Mouse (Mus musculus): ENCODE measurements around the gene Arhgef2. TPM values are rescaled to one million over a fixed set of nuclear protein-coding genes. Genes with fewer than 3 reads are reported as not detected.
"Not testable (repeated sequence)": the region's sequence is repeated elsewhere in the genome, so short reads cannot be mapped to it uniquely, and the experiment has no call there.

Arhgef2 gene
- 144 and 164 TPM in 2 replicates for total RNA-seq (2017)

- ATAC-seq (ENCODE audit: extremely low read depth, insufficient number of reproducible peaks, low FRiP score, poor library complexity, severe bottlenecking), result not testable (repeated sequence)
Observed at GRCm38 (mm10) chr3:88605666-88606065, at the start of gene Arhgef2. Gene Arhgef2 (plus strand): TSS chr3:88605966.

- no peak for ATAC-seq (ENCODE audit: extremely low read depth, insufficient number of reproducible peaks, low FRiP score, poor library complexity, severe bottlenecking)
Observed at GRCm38 (mm10) chr3:88556616-88557015, 49.1 kb upstream of the Arhgef2 start.

- no peak for ATAC-seq (ENCODE audit: extremely low read depth, insufficient number of reproducible peaks, low FRiP score, poor library complexity, severe bottlenecking)
Observed at GRCm38 (mm10) chr3:88559596-88559995, 46.2 kb upstream of the Arhgef2 start.

- no peak for ATAC-seq (ENCODE audit: extremely low read depth, insufficient number of reproducible peaks, low FRiP score, poor library complexity, severe bottlenecking)
Observed at GRCm38 (mm10) chr3:88561989-88562388, 43.8 kb upstream of the Arhgef2 start.

- ATAC-seq (ENCODE audit: extremely low read depth, insufficient number of reproducible peaks, low FRiP score, poor library complexity, severe bottlenecking), result no peak
Observed at GRCm38 (mm10) chr3:88563442-88563841, 42.3 kb upstream of the Arhgef2 start.

GRCm38 (mm10) chr3:88563966-88564365, 41.8 kb upstream of the Arhgef2 start:
- ATAC-seq (ENCODE audit: extremely low read depth, insufficient number of reproducible peaks, low FRiP score, poor library complexity, severe bottlenecking), result no peak

- ATAC-seq (ENCODE audit: extremely low read depth, insufficient number of reproducible peaks, low FRiP score, poor library complexity, severe bottlenecking), result no peak
Observed at GRCm38 (mm10) chr3:88566116-88566515, 39.6 kb upstream of the Arhgef2 start.

GRCm38 (mm10) chr3:88566536-88567061, 39.2 kb upstream of the Arhgef2 start:
- ATAC-seq (ENCODE audit: extremely low read depth, insufficient number of reproducible peaks, low FRiP score, poor library complexity, severe bottlenecking), result no peak

GRCm38 (mm10) chr3:88567892-88568291, 37.9 kb upstream of the Arhgef2 start:
- no peak for ATAC-seq (ENCODE audit: extremely low read depth, insufficient number of reproducible peaks, low FRiP score, poor library complexity, severe bottlenecking)

- no peak for ATAC-seq (ENCODE audit: extremely low read depth, insufficient number of reproducible peaks, low FRiP score, poor library complexity, severe bottlenecking)
Observed at GRCm38 (mm10) chr3:88568615-88569014, 37.2 kb upstream of the Arhgef2 start.

GRCm38 (mm10) chr3:88569093-88569492, 36.7 kb upstream of the Arhgef2 start:
- ATAC-seq (ENCODE audit: extremely low read depth, insufficient number of reproducible peaks, low FRiP score, poor library complexity, severe bottlenecking), result no peak

- no peak for ATAC-seq (ENCODE audit: extremely low read depth, insufficient number of reproducible peaks, low FRiP score, poor library complexity, severe bottlenecking)
Observed at GRCm38 (mm10) chr3:88569694-88570093, 36.1 kb upstream of the Arhgef2 start.

- no peak for ATAC-seq (ENCODE audit: extremely low read depth, insufficient number of reproducible peaks, low FRiP score, poor library complexity, severe bottlenecking)
Observed at GRCm38 (mm10) chr3:88570341-88570740, 35.4 kb upstream of the Arhgef2 start.

- no peak for ATAC-seq (ENCODE audit: extremely low read depth, insufficient number of reproducible peaks, low FRiP score, poor library complexity, severe bottlenecking)
Observed at GRCm38 (mm10) chr3:88571856-88572255, 33.9 kb upstream of the Arhgef2 start.

- no peak for ATAC-seq (ENCODE audit: extremely low read depth, insufficient number of reproducible peaks, low FRiP score, poor library complexity, severe bottlenecking)
Observed at GRCm38 (mm10) chr3:88572835-88573234, 32.9 kb upstream of the Arhgef2 start.

- ATAC-seq (ENCODE audit: extremely low read depth, insufficient number of reproducible peaks, low FRiP score, poor library complexity, severe bottlenecking), result no peak
Observed at GRCm38 (mm10) chr3:88573810-88574209, 32.0 kb upstream of the Arhgef2 start.

GRCm38 (mm10) chr3:88575540-88575939, 30.2 kb upstream of the Arhgef2 start, which contains the start of gene Ssr2:
Gene Ssr2 (plus strand): TSS chr3:88575876.
- no peak for ATAC-seq (ENCODE audit: extremely low read depth, insufficient number of reproducible peaks, low FRiP score, poor library complexity, severe bottlenecking)

GRCm38 (mm10) chr3:88577846-88578245, 27.9 kb upstream of the Arhgef2 start:
- ATAC-seq (ENCODE audit: extremely low read depth, insufficient number of reproducible peaks, low FRiP score, poor library complexity, severe bottlenecking), result not testable (repeated sequence)

GRCm38 (mm10) chr3:88578498-88579424, 27.0 kb upstream of the Arhgef2 start:
- no peak for ATAC-seq (ENCODE audit: extremely low read depth, insufficient number of reproducible peaks, low FRiP score, poor library complexity, severe bottlenecking)

GRCm38 (mm10) chr3:88579454-88580117, 26.2 kb upstream of the Arhgef2 start:
- peak; percentile 98 for ATAC-seq (ENCODE audit: extremely low read depth, insufficient number of reproducible peaks, low FRiP score, poor library complexity, severe bottlenecking)

Measured in neutrophil, adult 5-6 weeks (primary cell).